Mouse (Mus musculus): ENCODE results near the gene Pkn1.

DNA sequence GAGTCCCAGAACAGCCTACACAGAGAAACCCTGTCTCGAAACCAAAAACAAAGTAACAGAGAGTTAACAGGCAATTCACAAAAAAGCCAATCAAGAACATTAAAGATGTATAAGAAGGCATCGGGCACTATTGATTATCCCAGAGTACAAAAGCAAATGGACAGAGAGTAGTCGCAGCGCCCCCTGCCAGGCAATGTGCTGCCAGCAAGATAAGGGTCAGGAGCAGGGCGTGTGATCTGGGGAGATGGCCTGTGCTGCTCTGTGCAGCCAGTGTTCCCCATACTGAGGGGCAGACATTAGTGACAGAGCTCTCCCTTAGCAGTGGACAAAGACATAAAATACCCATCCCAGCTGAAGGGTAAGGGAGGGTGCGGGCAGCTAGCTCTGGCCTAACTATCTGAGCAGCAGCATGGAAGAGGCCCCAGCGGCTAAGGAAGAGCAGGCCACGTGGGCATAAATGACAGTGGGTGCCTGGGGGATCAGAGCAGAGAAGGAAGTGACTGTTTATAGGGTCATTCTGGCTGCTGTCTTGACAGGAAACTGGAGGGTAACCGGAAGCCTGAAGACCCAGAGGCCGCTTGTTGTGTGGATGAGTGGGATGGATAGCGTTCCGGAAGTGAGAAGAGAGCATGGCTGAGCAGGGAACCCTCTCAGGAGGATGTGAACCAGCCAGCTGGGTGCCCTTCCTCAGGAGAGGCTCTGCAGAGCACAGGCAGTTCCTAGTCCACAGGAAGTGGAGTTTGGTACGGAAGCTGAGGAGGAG lies 42.3 kb downstream of the Pkn1 start:
- TF ChIP-seq CTCF (IDR thresholded peaks at IDR 0.05; ENCODE audit: low read depth, low read length) (no peak), GATA1 (IDR thresholded peaks at IDR 0.05; ENCODE audit: borderline replicate concordance, low read length) (no peak), TAL1 (conservative IDR thresholded peaks at IDR 0.05; ENCODE audit: low read depth, low read length) (no peak)
